17 mouse cellular contexts compared by ENCODE assay signal in the genomic region with DNA sequence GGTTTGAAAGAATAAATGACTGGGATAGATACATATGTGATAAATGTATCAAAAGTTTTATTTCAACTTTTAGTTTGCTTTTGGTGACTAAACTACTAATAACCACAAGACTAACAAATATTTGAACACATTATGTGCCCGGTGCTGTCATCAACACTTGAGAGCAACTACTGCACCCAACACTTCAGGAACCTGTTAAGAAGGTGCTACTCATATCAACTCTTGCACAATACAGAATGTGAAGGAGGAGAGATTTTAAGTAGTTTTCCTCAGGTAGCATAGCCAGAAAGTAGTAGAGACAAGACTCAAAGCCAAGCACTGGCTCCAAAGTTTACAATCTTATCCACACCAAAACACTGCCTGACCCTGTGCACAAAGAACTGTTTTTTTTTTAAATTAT. TPM values are rescaled to one million over a fixed set of nuclear protein-coding genes. Genes with fewer than 3 reads are reported as not detected.
"Had no signal": no experiment of that assay in that cellular context is flagged by ENCODE, and none has a peak within 500 bp of the region (broad histone marks: within the 10 kb centered on the region; RNA-seq: fewer than 3 reads in every experiment).

No protein-coding gene starts in this region.

- H3K27me3 ChIP-seq: liver, embryonic 13.5 days; liver, embryonic 15.5 days; lung, embryonic 15.5 days; midbrain, embryonic 12.5 days; neural tube, embryonic 12.5 days; stomach, embryonic 15.5 days had no signal

- DNase-seq: liver; liver, embryonic 13.5 days; liver, postnatal 0 days; midbrain, embryonic 14.5 days; right cerebral cortex, postnatal 14 days; thymus, adult 2 months; thymus, postnatal 25 days; thymus, postnatal 4 days had no signal

- H3K36me3 ChIP-seq: liver, embryonic 13.5 days; liver, embryonic 15.5 days; lung, embryonic 15.5 days; midbrain, embryonic 10.5 days; midbrain, embryonic 12.5 days; neural tube, embryonic 12.5 days; stomach, embryonic 15.5 days had no signal

- H3K4me3 ChIP-seq: liver, embryonic 13.5 days; liver, embryonic 15.5 days; lung, embryonic 15.5 days; midbrain, embryonic 10.5 days; midbrain, embryonic 12.5 days; neural tube, embryonic 12.5 days; stomach, embryonic 15.5 days had no signal

- ATAC-seq: liver, postnatal 0 days had no signal

- H3K4me1 ChIP-seq: liver, embryonic 13.5 days; liver, embryonic 15.5 days; midbrain, embryonic 10.5 days; midbrain, embryonic 12.5 days; neural tube, embryonic 12.5 days; stomach, embryonic 15.5 days had no signal

- H3K9ac ChIP-seq: liver, embryonic 13.5 days; liver, embryonic 15.5 days; liver, postnatal 0 days; lung, embryonic 15.5 days; midbrain, embryonic 12.5 days; neural tube, embryonic 12.5 days; stomach, embryonic 15.5 days had no signal

- H3K9me3 ChIP-seq: liver, embryonic 13.5 days; liver, embryonic 15.5 days; lung, embryonic 15.5 days; midbrain, embryonic 10.5 days; midbrain, embryonic 12.5 days; neural tube, embryonic 12.5 days; stomach, embryonic 15.5 days had no signal

- H3K27ac ChIP-seq: liver, embryonic 13.5 days; liver, embryonic 15.5 days; lung, embryonic 15.5 days; midbrain, embryonic 10.5 days; midbrain, embryonic 12.5 days; neural tube, embryonic 12.5 days; stomach, embryonic 15.5 days; stomach, postnatal 0 days had no signal

- H3K4me2 ChIP-seq: liver, embryonic 11.5 days; liver, embryonic 13.5 days; liver, embryonic 15.5 days; lung, embryonic 15.5 days; midbrain, embryonic 12.5 days; neural tube, embryonic 12.5 days; stomach, embryonic 15.5 days had no signal

RNA-seq across cellular contexts. Expression of a gene that starts 6.8 kb away (rescaled TPM):
- total RNA-seq: megakaryocyte-erythroid progenitor cell, adult 5-6 weeks had no signal
